Mouse (Mus musculus): Measurements from ENCODE around the gene Atp13a3. TPM values are rescaled to one million over a fixed set of nuclear protein-coding genes. Genes with fewer than 3 reads are reported as not detected.

The Atp13a3 gene
- polyA plus RNA-seq, 1 experiment from 2014 or later = 13.5 TPM

GRCm38 (mm10) chr16:30267359-30267758 lies 138.4 kb downstream of the Atp13a3 start, which contains the start of gene Cpn2:
Gene Cpn2 (minus strand): TSS chr16:30267499.
- Histone ChIP-seq H3K4me2 (no peak within 1 kb of the TSS), H3K9ac (no peak within 1 kb of the TSS), H3K9me3 (no peaks in the 10 kb centered on the region), H3K27me3 (no peaks in the 10 kb centered on the region), H3K36me3 (no peaks in the 10 kb centered on the region), H3K4me3 (no peak within 1 kb of the TSS), H3K4me1 (no peaks in the 10 kb centered on the region), H3K27ac (no peak within 1 kb of the TSS)
- ATAC-seq (ENCODE audit: borderline replicate concordance, extremely low read depth, low FRiP score, low TSS enrichment) = no peak
- 63% methylated on average over 5 of the region's 5 CpGs for WGBS

GRCm38 (mm10) chr16:30266561-30266960 lies 139.2 kb downstream of the Atp13a3 start:
- H3K4me3 ChIP-seq = no peak overlapping the region
- no peaks in the 10 kb centered on the region for H3K36me3 ChIP-seq
- 80% methylated on average over 5 of the region's 5 CpGs for WGBS
- H3K27ac ChIP-seq = no peak overlapping the region
- H3K9ac ChIP-seq = no peak overlapping the region
- H3K27me3 ChIP-seq = no peaks in the 10 kb centered on the region
- no peak for ATAC-seq (ENCODE audit: borderline replicate concordance, extremely low read depth, low FRiP score, low TSS enrichment)
- H3K4me2 ChIP-seq = no peak overlapping the region
- H3K9me3 ChIP-seq = no peaks in the 10 kb centered on the region
- H3K4me1 ChIP-seq = no peaks in the 10 kb centered on the region

- H3K4me3 ChIP-seq = no peak overlapping the region
- H3K36me3 ChIP-seq = no peaks in the 10 kb centered on the region
- no peak overlapping the region for H3K27ac ChIP-seq
- no peaks in the 10 kb centered on the region for H3K4me1 ChIP-seq
- WGBS = 51% methylated on average over 4 of the region's 4 CpGs
- no peak overlapping the region for H3K9ac ChIP-seq
- H3K4me2 ChIP-seq = no peak overlapping the region
- no peaks in the 10 kb centered on the region for H3K9me3 ChIP-seq
- no peak for ATAC-seq (ENCODE audit: borderline replicate concordance, extremely low read depth, low FRiP score, low TSS enrichment)
- no peaks in the 10 kb centered on the region for H3K27me3 ChIP-seq
Observed at GRCm38 (mm10) chr16:30265611-30266010, 140.2 kb downstream of the Atp13a3 start.

- 59% methylated on average over 4 of the region's 4 CpGs for WGBS
- Histone ChIP-seq H3K9ac (no peak overlapping the region), H3K9me3 (no peaks in the 10 kb centered on the region), H3K27ac (no peak overlapping the region), H3K27me3 (no peaks in the 10 kb centered on the region), H3K36me3 (no peaks in the 10 kb centered on the region), H3K4me3 (no peak overlapping the region), H3K4me1 (no peaks in the 10 kb centered on the region), H3K4me2 (no peak overlapping the region)
- ATAC-seq (ENCODE audit: borderline replicate concordance, extremely low read depth, low FRiP score, low TSS enrichment) = no peak
Observed at GRCm38 (mm10) chr16:30263156-30263555, 142.6 kb downstream of the Atp13a3 start.

- Histone ChIP-seq H3K4me1 (no peaks in the 10 kb centered on the region), H3K4me2 (no peak overlapping the region), H3K9ac (no peak overlapping the region), H3K9me3 (no peaks in the 10 kb centered on the region), H3K4me3 (no peak overlapping the region), H3K27me3 (no peaks in the 10 kb centered on the region), H3K27ac (no peak overlapping the region), H3K36me3 (no peaks in the 10 kb centered on the region)
- WGBS = 0% methylated on average over 2 of the region's 2 CpGs
- ATAC-seq (ENCODE audit: borderline replicate concordance, extremely low read depth, low FRiP score, low TSS enrichment) = no peak
Observed at GRCm38 (mm10) chr16:30262664-30263063, 143.1 kb downstream of the Atp13a3 start.

Other genes starting within 250 kb of the Atp13a3 start
- 0.04 TPM in 1 of 2 replicates, not detected in the other for gene Cpn2, start 138.5 kb downstream of the Atp13a3 start, polyA plus RNA-seq (2015; fragmentation: Nextera tagmentation; extraction: Ambion mirVana)
- gene Lrrc15, start 122.7 kb downstream of the Atp13a3 start, polyA plus RNA-seq (2015; fragmentation: Nextera tagmentation; extraction: Ambion mirVana) = 0.29 and 0.34 TPM in 2 replicates
- gene Gp5, start 95.2 kb downstream of the Atp13a3 start, polyA plus RNA-seq (2015; fragmentation: Nextera tagmentation; extraction: Ambion mirVana) = 2.5 TPM in 2 replicates
- gene Tmem44, start 144.9 kb upstream of the Atp13a3 start, polyA plus RNA-seq (2015; fragmentation: Nextera tagmentation; extraction: Ambion mirVana) = 24.6 and 26.4 TPM in 2 replicates
- gene Lsg1, start 181.6 kb upstream of the Atp13a3 start, polyA plus RNA-seq (2015; fragmentation: Nextera tagmentation; extraction: Ambion mirVana) = 61.1 and 69.2 TPM in 2 replicates
- 23.6 and 25.8 TPM in 2 replicates for gene Fam43a, start 193.7 kb upstream of the Atp13a3 start, polyA plus RNA-seq (2015; fragmentation: Nextera tagmentation; extraction: Ambion mirVana)

All from lung, embryonic 15.5 days (tissue).